Mouse (Mus musculus) heart, adult 2 months (tissue): ENCODE results near the gene Ptprn2. TPM values are rescaled to one million over a fixed set of nuclear protein-coding genes. Genes with fewer than 3 reads are reported as not detected.

Experiments
- DNase-seq, 2 experiments: peaks; one replicate each; pipeline ENCODE4 v3.0.0; 2021
- H3K27ac ChIP-seq: fragments of 200-600 bp; 2 replicates; pipeline ENCODE4 v1.8.1; 2022
- H3K27me3 ChIP-seq: fragments of 200-500 bp; 2 replicates; pipeline ENCODE4 v1.6.1; 2012; ENCODE audit warnings: mild to moderate bottlenecking, low read length, inconsistent platforms, mixed read lengths; ENCODE audit not compliant: control insufficient read depth, insufficient read depth
- H3K36me3 ChIP-seq: fragments of 200-500 bp; 2 replicates; pipeline ENCODE4 v1.6.1; 2012; ENCODE audit warnings: low read length, inconsistent platforms; ENCODE audit not compliant: control insufficient read depth, insufficient read depth
- H3K4me1 ChIP-seq: fragments of 200-500 bp; 2 replicates; pipeline ENCODE4 v1.6.1; 2011; ENCODE audit warnings: low read length; ENCODE audit not compliant: control insufficient read depth, insufficient read depth
- H3K4me3 ChIP-seq: fragments of 200-600 bp; 2 replicates; pipeline ENCODE4 v1.8.1; 2022
- H3K79me2 ChIP-seq: fragments of 200-500 bp; replicated peaks from 2 replicates; pipeline ENCODE4 v1.6.1; 2012; ENCODE audit warnings: mild to moderate bottlenecking, inconsistent platforms, low read length, moderate library complexity, mixed read lengths; ENCODE audit not compliant: control insufficient read depth, insufficient read depth
- H3K9ac ChIP-seq: fragments of 200-500 bp; 2 replicates; pipeline ENCODE4 v1.6.1; 2012; ENCODE audit warnings: low read depth, mild to moderate bottlenecking, control low read depth, inconsistent platforms, low read length, mixed read lengths
- CTCF ChIP-seq: fragments of 200-600 bp; IDR thresholded peaks from 2 replicates; pipeline ENCODE4 v1.8.1; 2022; ENCODE audit warnings: antibody characterized with exemption, mild to moderate bottlenecking, moderate library complexity
- EP300 ChIP-seq: fragments of 200-500 bp; IDR thresholded peaks from 2 replicates; pipeline ENCODE4 v1.6.1; 2011; ENCODE audit warnings: low read depth, low read length, control low read depth; ENCODE audit not compliant: insufficient read depth
- POLR2A ChIP-seq: fragments of 200-500 bp; IDR thresholded peaks from 2 replicates; pipeline ENCODE4 v1.6.1; 2011; ENCODE audit warnings: mild to moderate bottlenecking, low read depth, low read length, control low read depth; ENCODE audit not compliant: insufficient read depth
- WGBS: fragments of 180-500 bp; shearing (Covaris S2); methylation state at CpG from one replicate; pipeline ENCODE4 v1.1.7; 2018; 5-methylcytosine and 5-hydroxymethylcytosine counted together
- intact Hi-C: fragments of 180-260 bp; cut with DNase I; formaldehyde crosslinking; loops from one replicate; pipeline ENCODE4 v1.15.1; 2025
- polyA plus RNA-seq: library from polyadenylated mRNA; depleted of rRNA; stranded (reverse); fragments of >200 nt; gene quantifications from 2 replicates; pipeline ENCODE4 v1.2.3, GENCODE M21; 2012
- total RNA-seq, 2 experiments: library from RNA; stranded (reverse); gene quantifications; 2 replicates each; pipeline ENCODE4 v1.2.3; 2021

Ptprn2 gene
- total and polyA plus RNA-seq, 3 experiments = 0.21 to 0.23 TPM; not detected in 1

DNA sequence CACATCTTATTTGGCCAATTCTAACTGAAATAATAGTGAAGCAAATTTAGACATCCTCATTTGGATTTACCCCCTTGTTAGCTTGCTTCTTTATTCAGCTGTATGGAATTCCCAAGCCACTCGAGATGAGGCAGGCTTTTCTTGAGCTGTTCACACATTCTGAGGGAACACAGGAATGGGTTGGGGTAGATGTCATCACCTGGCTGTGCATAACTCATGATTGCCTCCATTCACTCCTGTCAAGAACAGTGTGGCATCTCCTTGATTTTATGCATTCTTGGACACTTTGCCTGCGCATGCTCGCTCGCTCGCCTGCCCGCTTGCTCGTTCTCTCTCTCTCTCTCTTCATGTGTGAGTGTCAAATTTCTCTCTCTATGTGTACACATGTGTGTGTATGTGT is 573.5 kb downstream of the Ptprn2 start:
- no peaks in the 10 kb centered on the region for H3K4me1 ChIP-seq
- 51% methylated on average over 7 of the region's 7 CpGs for WGBS
- DNase-seq = no peak
- intact Hi-C loops = no loop called here
- no peaks in the 10 kb centered on the region for H3K36me3 ChIP-seq
- H3K27ac ChIP-seq = no peak overlapping the region
- H3K9ac ChIP-seq = no peak overlapping the region
- H3K79me2 ChIP-seq = no peaks in the 10 kb centered on the region
- H3K27me3 ChIP-seq = no peaks in the 10 kb centered on the region
- H3K4me3 ChIP-seq = no peak overlapping the region
- TF ChIP-seq EP300 (no peak), POLR2A (no peak), CTCF (no peak)

DNA sequence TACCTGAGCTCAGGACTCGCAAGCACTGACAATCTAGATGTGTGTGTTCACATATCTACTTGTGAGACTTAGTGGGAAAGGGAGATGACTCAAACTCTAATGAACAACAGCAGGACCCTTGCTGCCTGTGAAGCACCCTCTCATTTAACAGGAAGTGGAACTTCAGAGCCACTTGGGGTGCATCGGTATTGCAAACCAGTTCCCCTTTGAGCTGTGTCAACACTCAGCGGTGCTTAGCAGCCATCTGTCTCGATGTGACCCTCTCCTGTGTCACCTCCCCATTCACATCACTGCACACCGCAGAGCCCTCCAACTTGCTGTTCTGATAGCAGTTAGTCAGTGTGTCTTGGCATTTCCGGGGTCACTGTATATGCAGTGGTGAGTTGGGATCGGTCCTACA is 592.1 kb downstream of the Ptprn2 start:
- Histone ChIP-seq H3K36me3 (no peaks in the 10 kb centered on the region), H3K9ac (no peak overlapping the region), H3K4me3 (no peak overlapping the region), H3K79me2 (no peaks in the 10 kb centered on the region), H3K4me1 (no peaks in the 10 kb centered on the region), H3K27ac (no peak overlapping the region), H3K27me3 (no peaks in the 10 kb centered on the region)
- TF ChIP-seq EP300 = no peak
- no peak for TF ChIP-seq CTCF
- TF ChIP-seq POLR2A = no peak
- WGBS = 63% methylated on average over 7 of the region's 7 CpGs
- intact Hi-C loops = no loop called here
- DNase-seq = no peak

DNA sequence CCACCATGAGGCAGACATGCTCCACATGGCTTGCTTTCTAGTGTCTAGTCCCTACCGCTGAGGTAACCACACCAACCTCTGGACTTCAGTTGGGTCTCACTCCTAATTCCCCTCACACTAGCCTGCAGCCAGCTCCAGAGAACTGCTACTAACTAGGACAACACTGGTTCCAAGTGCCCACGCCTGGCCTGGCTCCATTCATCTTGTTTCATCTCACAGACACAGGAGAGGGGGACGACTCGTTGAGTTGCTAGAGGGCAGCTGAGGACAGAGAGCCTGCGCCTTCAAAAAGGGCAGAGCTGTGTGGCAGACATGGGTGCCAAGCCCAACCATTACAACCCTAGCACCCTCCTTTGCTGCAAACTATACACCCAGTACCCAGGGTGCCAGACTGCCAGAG is 593.4 kb downstream of the Ptprn2 start:
- WGBS = 66% methylated on average over 5 of the region's 5 CpGs
- TF ChIP-seq POLR2A (no peak), EP300 (no peak), CTCF (no peak)
- intact Hi-C loops = no loop called here

DNA sequence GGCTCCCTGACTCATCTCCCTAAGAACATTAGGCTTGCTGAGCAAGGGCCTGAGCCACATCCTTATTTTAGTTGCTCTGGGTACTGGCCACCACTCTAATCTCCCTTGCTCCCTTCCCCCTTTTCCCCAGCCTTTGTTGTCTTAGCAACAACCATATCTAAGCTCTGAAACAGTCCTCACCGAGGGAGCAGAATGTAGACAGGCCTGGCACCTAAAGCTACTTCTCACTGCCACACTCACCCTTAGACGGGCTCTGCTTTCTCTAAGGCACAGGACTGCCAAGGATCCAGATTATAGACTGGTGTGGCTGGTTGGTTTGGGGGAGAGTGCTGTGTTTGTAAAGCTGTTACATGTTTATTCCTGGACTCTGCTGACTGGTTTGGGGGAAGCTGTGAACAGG is 594.2 kb downstream of the Ptprn2 start:
- H3K79me2 ChIP-seq = no peaks in the 10 kb centered on the region
- H3K9ac ChIP-seq = no peak overlapping the region
- WGBS = 36% methylated on average over 2 of the region's 2 CpGs
- TF ChIP-seq EP300 (no peak), POLR2A (no peak), CTCF (no peak)
- intact Hi-C loops = no loop called here
- DNase-seq = no peak
- H3K4me1 ChIP-seq = no peaks in the 10 kb centered on the region
- no peaks in the 10 kb centered on the region for H3K36me3 ChIP-seq
- H3K27me3 ChIP-seq = no peaks in the 10 kb centered on the region
- H3K27ac ChIP-seq = no peak overlapping the region
- no peak overlapping the region for H3K4me3 ChIP-seq

More for the DNA sequence above, 593.4 kb downstream of the Ptprn2 start:
- no peak for DNase-seq
- Histone ChIP-seq H3K4me1 (no peaks in the 10 kb centered on the region), H3K4me3 (no peak overlapping the region), H3K79me2 (no peaks in the 10 kb centered on the region), H3K27me3 (no peaks in the 10 kb centered on the region), H3K36me3 (no peaks in the 10 kb centered on the region), H3K27ac (no peak overlapping the region), H3K9ac (no peak overlapping the region)

DNA sequence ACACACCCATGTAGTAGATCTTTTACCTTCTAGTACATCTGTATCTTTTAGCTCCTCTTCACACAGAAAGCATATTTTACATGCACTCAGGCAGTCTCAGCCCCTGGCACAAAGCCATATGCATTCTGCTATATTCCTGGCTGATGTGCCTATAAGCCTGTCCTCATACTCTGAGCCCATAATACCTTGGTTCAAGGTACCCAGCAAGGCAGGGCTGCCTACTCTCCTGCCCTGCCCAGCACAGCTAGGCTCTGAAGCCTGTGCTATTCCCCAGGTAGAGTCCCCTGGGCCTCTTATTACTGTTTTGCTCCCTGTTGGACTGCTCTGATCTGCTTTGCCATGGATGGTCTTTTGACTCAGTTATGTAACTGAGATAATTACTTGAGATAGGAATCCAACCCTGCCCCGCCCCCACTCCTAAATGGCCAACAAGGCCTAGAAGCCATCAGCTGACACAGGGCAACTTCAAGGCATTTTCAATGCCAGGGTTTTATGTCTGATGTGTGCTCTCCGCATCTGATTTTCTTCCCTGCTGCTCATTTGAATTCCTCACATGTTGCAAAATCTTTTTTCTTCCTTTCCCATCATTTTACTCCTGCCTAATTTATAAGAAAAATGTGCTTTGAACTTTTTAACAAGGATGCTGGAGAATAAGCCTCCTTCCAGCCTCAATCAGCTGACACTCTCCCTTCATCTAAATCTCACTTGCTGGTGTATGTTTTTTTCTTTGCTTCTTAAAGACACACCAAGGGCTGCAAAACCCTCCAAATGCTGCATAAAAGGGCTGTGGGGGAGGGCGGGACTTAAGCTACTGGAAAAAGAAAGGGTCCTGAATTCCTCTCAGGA is 598.6 kb downstream of the Ptprn2 start:
- Histone ChIP-seq H3K27me3 (no peaks in the 10 kb centered on the region), H3K4me3 (no peak overlapping the region), H3K4me1 (no peaks in the 10 kb centered on the region), H3K79me2 (no peaks in the 10 kb centered on the region), H3K9ac (no peak overlapping the region), H3K27ac (no peak overlapping the region), H3K36me3 (no peaks in the 10 kb centered on the region)
- intact Hi-C loops = no loop called here
- 90% methylated on average over 3 of the region's 3 CpGs for WGBS
- no peak for TF ChIP-seq CTCF
- no peak for TF ChIP-seq POLR2A
- TF ChIP-seq EP300 = no peak
- DNase-seq = no peak

DNA sequence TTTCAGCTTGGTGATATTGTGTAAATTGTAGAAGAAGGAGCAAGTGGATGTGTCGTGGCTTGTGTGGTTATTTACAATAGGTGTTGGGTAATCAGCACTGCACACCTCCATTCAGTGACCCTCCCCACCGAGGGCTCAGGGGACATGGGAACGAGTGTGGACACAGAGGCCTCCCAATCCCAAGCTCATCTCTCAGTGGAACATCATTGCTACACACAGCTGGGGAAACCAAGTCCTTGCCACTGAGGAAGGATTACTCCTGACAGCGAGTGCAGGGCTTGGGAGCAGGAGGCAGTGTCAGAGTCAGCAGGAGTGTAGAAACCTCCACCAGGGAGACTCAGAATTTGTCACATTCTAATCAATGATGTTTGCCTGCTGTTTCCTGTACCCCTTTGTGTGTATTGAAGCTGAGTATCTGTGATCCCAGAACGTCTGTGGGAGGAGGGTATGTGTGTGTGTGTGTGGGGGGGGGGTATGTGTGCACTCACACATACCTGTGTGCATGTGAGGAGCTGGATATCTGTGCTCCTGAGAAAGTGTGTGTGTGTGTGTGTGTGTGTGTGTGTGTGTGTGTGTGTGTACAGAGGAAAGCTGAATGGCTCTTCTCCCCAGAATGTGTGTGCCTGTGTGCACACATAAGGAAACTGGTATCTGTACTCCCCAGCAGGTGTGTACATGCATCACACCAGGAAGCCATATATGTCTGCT is 599.3 kb downstream of the Ptprn2 start:
- no peaks in the 10 kb centered on the region for H3K79me2 ChIP-seq
- 54% methylated on average over 5 of the region's 5 CpGs for WGBS
- H3K36me3 ChIP-seq = no peaks in the 10 kb centered on the region
- TF ChIP-seq CTCF (no peak), EP300 (no peak), POLR2A (no peak)
- H3K9ac ChIP-seq = no peak overlapping the region
- intact Hi-C loops = no loop called here
- no peaks in the 10 kb centered on the region for H3K27me3 ChIP-seq
- no peak overlapping the region for H3K4me3 ChIP-seq
- H3K27ac ChIP-seq = no peak overlapping the region
- DNase-seq = no peak
- H3K4me1 ChIP-seq = no peaks in the 10 kb centered on the region
